Mouse (Mus musculus): ENCODE measurements around the gene Strada. TPM values are rescaled to one million over a fixed set of nuclear protein-coding genes. Genes with fewer than 3 reads are reported as not detected.
"Not testable (repeated sequence)": the region's sequence is repeated elsewhere in the genome, so short reads cannot be mapped to it uniquely, and the experiment has no call there.

Gene Strada
- 10 to 100 TPM; 13.1 to 15.4 TPM for total RNA-seq (2021)
- long read RNA-seq, experiment 1, partial matches to known transcripts, result 1 of 6 reads
- long read RNA-seq, experiment 1, other reads (novel, unspliced or antisense), result 3 of 6 reads
- long read RNA-seq, experiment 2, partial matches to known transcripts, result 0 of 7 reads
- long read RNA-seq, experiment 2, other reads (novel, unspliced or antisense), result 5 of 7 reads

DNA sequence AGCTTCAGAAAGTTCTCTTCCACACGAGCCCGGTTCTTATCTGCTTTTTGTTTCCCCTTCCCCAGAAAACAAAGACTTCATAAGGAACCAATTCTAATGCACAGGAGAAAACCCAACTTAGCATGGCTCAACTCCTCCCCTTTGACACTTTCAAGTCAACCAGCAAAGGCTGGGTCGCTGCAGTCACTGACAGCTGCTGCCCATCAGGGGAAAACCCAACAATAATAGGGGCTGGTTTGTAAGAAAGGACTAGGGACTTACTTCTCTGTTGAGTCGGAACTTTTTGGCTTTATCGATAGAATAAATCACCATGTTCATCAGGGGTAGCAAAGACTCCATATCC lies at the start of gene Strada:
Gene Strada, minus strand, starts transcription at position 46 of the 343 bp plus-strand sequence.
- DNase-seq, result no peak

DNA sequence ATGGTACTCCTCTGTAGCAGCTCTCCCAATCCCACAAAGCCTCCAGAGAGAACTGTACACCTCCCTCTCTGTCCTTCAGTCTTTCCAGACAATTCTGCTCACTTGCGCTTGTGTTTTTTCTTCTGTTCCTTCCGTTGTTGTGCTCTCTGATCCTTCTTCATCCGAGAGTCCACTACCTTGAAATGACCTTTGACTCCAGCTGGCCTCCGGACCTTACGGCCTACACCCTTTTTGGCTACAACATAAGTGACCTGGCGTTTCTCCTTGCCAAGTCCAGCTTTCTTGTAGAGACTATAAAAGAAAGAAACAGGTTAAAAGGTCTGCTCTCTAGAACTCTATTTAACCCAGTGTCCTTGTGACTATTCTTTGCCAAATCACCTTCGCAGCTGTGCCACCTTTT lies 47.4 kb upstream of the Strada start:
- DNase-seq, result no peak

DNA sequence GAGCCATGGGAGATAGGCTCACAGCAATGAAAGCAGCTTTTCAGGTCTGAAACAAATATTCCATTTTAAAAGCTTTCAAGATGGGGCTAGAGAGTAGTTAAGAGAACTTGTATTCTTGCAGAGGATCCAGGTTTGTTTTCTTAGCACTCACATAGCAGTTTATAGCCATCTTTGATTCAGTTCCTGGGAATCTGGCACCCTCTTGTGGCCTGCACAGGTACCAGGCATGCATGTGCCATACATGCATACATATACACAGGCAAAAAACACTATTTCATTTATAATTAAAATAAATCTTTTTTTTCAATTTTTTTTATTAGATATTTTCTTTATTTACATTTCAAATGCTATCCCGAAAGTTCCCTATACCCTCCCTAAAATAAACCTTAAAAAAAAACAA lies 44.9 kb upstream of the Strada start:
- DNase-seq, result peak in 1 of 2 experiments; percentile 19

DNA sequence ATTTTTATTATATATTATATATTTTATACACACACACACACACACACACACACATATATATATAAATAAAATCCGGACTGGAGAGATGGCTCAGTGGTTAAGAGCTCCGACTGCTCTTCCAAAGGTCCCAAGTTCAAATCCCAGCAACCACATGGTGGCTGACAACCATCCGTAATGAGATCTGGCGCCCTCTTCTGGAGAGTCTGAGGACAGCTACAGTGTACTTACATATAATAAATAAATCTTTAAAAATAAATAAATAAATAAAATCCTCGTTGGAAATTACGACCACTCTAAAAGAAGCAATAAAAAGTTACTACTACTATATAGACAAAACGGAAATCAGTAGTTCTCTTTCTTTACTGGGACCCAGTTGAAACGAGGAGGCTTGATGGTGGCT lies 32.0 kb upstream of the Strada start:
- DNase-seq, result not testable (repeated sequence)

DNA sequence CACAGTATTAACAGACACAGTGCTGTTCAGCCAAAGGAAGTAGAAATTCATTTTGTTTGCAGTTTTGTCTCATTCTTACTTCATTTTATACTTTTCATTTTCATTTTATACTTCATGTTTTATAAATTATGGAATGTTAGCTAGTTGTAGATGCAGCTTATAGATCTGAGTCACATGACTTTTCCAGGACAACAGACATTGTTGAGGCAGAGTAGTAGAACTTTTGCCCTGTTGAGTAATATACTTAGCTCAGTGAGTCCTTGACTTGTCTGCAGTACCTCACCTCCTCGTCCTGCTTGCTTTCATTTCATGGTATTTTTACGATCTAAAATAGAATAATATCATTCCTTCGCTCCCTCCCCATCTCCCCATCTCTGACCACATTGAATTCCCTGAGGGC lies 18.6 kb upstream of the Strada start:
- DNase-seq, result no peak

DNA sequence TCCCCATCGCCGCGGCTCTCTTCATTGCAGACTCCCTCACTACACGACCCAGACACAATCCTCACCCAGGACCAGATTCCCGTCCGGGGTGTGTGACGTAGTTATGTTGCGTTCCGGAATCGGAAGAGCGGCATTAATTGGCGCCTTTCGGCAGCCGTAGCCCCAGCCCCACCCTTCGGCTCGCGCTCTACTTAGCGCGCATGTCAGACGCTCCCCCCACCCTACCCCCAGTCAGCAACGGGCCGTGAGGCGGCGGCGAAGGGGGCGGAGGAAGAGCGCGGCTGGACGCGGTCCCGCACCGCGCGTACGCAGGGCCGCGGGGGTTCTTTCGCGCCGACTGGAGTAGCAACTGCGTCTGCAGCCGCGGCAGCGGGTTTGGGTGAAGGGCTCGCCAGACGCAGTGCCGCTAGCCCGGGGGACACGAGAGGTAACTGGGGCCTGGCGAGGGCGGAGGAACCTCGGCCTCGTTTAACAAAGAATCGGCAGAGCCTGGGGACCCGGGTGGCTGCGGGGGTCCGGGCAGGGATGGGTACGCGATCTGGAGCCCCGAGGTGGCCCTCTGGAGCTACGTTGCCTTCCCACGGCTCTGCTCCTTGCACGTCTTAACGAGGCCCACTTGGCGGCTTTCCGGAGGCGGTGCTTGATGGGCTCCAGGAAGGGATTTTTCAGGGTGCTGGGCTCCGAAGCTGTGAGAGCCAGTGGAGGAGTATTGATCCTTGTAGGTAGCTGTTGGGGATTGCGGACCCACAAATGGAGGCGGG lies 14.9 kb upstream of the Strada start, which contains the start of gene Ddx42:
Gene Ddx42, plus strand, starts transcription at position 197 of the 761 bp plus-strand sequence.
- peak; percentile 93 to 95 for DNase-seq

DNA sequence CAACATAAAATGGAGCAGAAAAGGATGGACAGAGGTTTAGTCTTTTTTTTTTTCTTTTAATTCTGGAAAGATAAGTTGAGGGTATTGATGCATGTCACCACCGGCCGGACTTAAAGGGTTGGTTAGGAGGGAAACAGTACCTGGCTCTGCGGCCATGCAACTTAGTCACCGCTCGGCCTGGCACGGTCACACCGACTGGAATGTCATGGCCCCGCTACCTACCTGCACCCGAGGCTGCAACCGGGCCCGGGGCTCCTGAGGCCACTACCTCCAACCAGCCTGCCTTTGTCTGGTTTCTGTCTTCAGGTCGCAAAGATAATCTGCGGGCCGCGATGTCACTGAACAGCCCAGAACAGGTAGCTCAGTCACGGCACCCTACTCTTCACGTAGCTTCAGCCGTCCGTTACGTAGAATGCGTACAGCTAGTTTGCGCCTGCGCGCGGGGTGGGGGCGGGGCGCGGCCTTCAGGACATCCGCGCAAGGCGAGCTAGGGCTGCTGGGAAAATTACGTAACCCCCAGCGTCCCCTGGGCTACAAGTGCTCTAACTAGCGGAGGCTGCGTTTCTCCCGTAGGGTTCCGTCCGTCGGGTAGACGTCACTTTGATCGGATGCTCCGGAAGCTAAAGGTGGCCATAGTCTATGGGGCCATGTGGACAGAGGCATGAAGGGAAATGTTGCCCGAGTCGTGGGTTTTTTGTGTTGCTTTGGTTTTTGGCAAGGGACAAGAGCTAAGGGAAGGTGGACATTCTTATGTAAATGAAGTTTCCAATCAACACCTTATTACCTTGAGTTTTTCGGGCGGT lies 14.2 kb upstream of the Strada start, which contains the start of gene Ccdc47:
Gene Ccdc47, minus strand, starts transcription at position 418 of the 803 bp plus-strand sequence.
- peak; percentile 95 to 96 for DNase-seq

DNA sequence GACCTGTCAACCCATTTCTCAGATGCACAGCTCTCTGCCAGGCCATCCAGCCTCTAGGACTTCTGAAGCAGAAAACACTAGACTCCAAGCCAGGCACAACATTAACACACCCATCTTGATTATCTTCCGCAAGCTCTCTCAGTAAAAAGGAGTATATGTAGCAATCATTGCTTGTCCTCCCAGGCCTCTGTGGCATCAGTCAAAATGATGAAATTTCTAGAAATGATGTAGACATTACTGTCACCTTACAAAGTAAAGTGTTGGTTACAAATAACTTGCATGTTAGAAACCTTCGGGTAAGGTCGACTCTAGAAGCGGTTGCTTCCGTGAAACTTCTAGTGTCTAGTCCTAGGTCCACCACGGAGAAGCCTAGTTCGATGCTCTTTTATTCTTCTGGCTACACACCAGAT lies 13.5 kb upstream of the Strada start:
- DNase-seq, result no peak

DNA sequence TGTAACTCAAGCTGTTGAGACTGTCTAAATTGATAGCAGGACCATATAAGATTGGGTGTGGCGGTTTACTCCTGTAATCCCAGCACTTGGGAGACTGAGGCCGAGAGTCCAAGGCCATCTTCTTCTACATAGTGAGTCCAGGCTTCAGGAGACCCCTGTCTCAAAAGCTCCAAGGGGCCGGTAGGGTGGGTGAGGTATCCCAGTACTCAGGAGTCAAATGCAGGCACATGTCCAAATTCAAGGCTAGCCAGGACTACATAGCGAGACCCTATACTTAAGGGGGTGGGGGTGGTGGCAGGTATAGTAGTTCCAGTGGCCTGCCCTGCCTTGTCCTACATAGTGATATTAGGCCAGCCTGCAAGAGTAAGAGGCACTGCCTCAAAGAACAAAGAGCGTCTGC lies 12.9 kb upstream of the Strada start:
- no peak for DNase-seq

DNA sequence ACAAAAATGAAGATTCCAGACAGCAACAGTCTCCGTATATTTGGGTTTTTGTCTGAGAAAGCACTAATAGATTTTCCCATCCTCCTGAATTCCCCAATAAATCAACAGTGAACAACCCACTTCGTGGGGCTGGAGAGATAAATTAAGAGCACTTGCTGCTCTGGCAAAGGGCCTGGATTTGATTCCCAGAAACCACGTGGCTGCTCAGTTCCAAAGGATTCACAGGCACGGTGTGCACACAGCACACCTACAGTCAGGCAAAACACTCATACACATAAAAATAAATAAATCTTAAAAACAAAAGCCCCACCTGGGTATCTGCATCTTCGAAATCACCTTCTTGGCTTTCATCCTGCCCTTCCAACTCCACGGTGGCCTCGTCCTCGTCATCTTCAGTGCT lies 10.8 kb upstream of the Strada start:
- no peak for DNase-seq

DNA sequence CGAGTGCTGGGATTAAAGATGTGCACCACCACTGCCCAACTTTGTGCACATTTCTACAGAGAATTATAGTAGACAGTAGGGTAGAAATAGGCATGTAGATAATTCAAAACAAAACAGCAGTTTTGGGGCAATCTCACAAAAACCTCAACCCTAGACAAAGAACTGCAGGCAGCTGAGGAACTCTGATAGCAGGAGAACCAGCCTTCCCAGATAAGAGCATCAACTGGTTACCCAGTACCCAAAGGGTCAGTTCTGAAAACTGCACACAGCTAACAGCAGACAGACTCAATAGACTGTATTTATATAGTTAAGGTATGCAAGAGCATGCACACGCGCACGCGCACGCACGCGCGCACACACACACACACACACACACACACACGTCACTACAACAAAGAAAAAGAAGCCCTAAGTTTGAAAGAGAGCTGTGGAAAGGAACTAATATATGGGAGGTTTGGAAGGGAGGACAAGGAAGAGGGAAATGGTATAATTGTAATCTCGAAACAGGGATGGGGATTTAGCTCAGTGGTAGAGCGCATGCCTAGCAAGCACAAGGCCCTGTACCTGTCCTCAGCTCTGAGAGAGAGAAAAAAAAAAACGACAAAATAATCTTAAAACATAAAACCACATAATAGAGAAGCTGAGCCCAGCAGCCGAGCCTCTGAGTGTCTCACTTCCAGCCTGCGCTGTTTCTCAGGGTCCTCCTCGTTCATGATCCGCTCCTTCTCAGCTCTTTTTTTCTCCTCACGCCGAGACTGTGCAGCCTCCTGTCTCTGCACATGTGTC lies 438 bp downstream of the Strada start:
- no peak for DNase-seq

DNA sequence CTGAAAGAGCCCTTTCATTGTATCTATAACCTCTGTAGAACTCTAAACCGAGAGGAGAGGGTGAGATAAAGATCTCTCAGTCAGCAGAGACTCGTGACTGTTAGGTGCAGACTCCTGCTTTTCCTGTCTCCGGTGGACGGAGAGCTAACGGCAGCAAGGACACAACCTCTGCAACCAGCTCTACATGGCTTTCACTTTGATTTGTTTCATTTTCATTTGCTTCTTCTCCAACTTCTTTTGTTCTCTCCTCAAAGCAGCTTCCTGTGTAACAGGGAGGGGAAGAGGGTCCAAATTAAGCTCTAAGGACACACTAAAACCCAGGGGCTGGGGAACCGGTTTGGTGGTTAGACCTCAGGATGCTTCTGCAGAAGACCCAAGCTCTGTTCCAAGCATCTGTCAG lies 1.2 kb downstream of the Strada start:
- DNase-seq, result no peak

DNA sequence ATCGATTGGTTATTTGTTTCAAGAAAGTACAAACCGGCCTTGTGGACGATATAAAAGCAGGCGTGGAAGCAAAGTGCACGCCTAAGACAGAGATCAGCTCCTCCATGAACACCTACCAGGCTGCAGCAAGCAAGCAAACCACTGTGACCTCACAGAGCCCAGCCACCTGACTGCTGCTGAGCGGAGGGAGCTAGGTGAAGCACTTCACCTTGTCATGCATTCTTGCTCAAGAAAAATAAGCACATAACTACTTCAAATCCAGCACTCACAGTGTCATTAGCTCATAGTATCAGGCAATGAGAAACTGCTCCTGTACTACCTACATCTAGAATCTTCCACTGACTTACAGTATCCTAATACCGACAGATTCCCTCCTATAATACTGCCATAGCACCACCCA lies 2.0 kb downstream of the Strada start:
- not testable (repeated sequence) for DNase-seq

DNA sequence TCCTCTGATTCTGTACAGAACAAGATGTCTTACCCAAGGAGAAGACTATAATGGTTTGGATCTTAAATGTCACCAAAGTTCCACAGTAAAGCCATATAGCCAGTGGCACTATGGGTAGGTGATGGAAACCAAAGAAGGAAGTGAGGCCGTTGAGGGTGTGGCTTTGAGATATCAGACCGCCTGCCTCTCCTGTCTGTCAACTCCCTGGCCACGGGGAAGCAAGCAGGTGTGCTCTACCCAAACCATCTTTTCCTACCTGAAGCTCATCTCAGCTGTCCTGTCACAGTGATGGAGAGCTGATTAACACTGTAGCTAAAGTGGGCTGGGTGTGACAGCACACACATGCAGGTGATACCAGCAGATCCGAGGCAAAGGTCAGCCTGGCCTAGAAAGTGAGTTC lies 3.7 kb downstream of the Strada start:
- DNase-seq, result no peak

DNA sequence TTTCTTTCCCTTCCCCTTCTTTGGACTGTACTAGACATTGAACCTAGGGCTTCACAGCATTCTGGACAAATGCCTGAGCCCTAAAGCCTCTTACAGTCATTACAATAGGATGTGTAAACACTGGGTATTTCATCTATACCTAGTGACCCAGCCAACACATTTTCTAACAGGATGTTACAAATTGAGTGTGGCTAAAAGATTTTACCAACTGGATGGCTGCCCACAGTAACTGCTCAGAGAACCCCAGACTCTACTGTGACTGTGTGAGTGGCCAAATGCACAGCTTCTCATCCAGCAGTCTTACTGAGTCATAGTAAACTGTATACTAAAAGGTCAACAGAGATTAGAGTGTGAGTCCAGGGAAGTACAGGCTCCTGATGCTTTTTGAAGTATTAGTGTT lies 6.6 kb downstream of the Strada start:
- DNase-seq, result no peak

DNA sequence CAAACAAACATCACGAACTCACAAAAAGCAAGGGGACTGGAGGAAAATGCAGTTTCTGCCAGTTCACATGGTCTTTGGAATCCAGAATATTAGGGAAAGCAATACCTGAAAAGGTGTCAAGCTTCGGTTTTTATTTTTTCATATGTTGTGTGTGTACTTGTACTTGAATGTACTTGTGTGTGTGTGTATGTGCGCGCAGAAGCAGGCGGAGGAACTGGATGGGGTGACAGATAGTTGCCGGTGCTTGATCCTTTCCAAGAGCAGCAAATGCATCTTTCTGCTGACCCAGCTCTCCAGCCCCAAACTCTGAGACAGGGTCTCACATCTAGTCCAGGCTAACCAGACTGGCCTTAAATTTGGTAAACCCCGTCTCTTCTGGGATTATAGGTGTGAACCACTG lies 7.1 kb downstream of the Strada start:
- DNase-seq, result no peak

DNA sequence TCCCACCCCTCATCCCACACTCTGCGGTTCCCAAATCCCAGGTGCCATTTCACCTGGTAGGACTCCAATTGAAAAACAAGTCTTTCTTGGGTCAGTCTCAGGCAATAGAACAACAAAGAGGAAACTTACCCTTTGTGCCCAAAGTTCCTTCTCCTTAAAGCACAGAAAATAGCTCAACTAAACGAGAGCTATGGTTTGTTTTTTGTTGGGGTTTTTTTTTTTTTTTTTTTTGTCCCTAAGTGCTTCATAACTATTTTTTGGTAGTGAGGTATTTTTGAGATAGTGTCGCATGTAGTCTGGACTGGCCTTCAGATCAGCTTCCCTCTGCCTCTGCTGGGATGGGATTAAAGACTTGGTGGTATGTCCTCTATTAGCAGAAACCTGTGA lies 7.8 kb downstream of the Strada start:
- DNase-seq, result no peak

DNA sequence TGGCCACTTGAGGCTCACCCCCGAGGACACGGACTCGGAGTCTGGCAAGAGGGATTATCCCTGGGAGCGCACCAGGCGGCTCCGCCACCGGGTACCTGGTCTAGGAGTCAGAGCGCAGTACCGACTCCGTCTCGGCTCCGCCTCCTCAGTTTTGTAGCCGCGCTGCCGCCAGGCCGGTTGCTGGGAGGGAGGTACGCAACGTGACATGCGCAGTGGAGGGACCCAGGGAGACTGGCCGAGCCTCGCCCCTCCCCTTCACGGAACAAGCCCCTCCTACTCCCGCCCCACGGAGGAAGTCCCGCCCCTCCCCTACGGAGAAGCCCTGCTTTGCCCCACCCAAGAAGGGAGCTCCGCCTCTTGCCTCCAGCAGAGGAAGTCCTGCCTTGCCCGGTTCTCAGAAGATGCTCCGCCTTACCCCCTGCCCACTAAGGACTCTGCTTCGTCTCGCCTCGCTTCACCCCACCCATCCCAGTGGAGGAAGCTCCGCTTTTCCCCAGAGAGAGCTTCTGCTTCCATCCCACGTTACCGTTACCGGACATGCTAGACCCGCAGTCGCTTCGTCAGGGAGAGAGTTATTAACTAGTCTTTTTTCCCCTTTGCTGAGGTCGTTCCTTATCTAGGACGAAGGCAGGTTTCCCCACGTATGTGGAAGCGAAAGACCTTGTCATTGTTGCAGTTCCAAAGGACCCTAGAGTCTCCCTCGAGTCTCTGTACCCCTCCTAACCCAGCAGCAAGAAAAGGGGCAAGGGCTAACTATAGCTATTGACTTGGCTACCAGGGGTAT lies 8.4 kb downstream of the Strada start:
- peak; percentile 98 to 99 for DNase-seq

DNA sequence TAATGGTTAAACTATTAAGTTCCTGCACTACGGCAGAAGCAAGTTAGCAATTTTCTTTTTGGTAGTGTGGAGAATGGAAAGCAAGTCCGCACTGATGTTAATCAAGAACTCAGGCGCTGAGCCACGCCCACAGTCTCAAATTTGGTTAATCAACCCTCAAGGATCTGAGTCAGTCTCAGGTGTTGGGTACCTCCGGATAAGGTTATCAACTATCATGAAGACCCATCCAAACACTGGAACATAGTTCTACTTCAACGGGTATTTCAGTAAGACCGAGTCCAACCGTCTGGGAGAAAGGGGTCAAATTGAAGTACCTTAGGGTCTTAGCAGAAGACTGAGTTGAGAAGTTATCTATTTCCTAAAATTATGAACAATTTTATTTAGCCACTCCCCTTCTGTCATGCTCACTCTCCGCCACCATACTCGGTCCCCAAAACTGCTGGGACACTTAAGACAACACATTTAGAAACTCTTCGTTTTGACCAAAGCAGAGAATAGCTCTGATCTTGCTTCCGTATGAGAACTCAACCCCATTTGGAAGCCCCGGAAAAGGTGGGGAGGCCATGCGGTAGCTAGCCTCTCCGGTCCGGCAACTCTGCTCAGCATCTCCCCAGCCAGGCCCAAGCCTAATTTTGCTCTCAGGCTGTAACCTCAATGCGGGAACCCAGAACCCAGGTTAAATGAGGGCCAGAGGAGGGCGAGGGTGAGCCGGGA lies 9.2 kb downstream of the Strada start:
- no peak for DNase-seq

DNA sequence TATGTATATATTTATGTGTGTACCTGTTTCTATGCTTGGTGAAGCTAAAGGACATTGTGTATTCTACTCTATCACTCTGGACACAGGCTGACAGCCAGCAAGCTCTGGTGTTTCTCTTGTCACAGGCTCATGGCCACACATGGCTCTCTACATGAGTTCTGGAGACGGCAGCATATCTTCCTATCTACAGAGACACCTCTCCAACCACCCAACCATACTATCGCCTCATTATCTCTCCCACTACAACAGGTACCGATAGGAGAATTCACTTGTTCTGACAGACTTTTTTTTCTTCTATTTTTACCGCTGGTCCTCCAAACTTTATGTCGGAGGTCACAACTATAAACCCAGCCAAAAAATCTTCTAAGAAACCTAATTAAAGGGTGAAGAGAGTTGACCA lies 9.7 kb downstream of the Strada start:
- DNase-seq, result no peak

DNA sequence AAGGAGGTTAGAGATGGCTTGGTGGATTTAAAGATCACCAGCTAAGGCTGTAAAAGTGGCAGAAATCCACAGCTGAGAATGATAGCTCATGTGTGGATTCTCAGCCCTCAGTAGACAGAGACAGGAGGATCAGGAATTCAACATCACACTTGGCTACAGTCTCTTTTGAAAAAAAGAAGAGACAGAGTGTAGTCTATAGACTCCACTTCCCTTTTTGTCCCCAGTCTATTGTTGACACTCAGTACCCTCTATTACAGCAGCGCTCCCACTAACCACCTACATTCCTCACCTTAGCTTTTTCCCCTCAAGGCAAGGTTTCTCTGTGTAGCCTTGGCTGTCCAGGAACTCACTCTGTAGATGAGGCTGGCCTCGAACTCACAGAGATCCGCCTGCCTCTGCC lies 10.3 kb downstream of the Strada start:
- DNase-seq, result no peak
